Mouse (Mus musculus) spleen, adult 2 months (tissue): ENCODE results near the gene Spp2. TPM values are rescaled to one million over a fixed set of nuclear protein-coding genes. Genes with fewer than 3 reads are reported as not detected.
A peak's percentile ranks its signal among the peaks of the same experiment; 100 is the strongest.

Experiments used
- DNase-seq, 2 experiments: peaks; one replicate each; pipeline versions ENCODE4 v3.0.0 to v3.0.0-alpha.2; 2012 to 2021; ENCODE audit warnings: low spot score in 2 of 2, low read depth in 1 of 2
- H3K27ac ChIP-seq: fragments of 200-500 bp; 2 replicates; pipeline ENCODE4 v1.5.1; 2012; ENCODE audit warnings: low read length, inconsistent platforms; ENCODE audit not compliant: insufficient read depth
- H3K27me3 ChIP-seq: fragments of 200-500 bp; 2 replicates; pipeline ENCODE4 v1.6.1; 2012; ENCODE audit warnings: mild to moderate bottlenecking, moderate library complexity, low read length, inconsistent platforms; ENCODE audit not compliant: control insufficient read depth, insufficient read depth
- H3K36me3 ChIP-seq: fragments of 200-500 bp; 2 replicates; pipeline ENCODE4 v1.6.1; 2012; ENCODE audit warnings: mild to moderate bottlenecking, low read length, inconsistent platforms; ENCODE audit not compliant: control insufficient read depth, insufficient read depth
- H3K4me1 ChIP-seq: fragments of 200-500 bp; 2 replicates; pipeline ENCODE4 v1.6.1; 2011; ENCODE audit warnings: inconsistent platforms; ENCODE audit not compliant: control insufficient read depth, insufficient read depth, insufficient read length
- H3K4me3 ChIP-seq: fragments of 200-500 bp; 2 replicates; pipeline ENCODE4 v1.5.1; 2011; ENCODE audit warnings: mild to moderate bottlenecking, inconsistent platforms; ENCODE audit not compliant: insufficient read depth, insufficient read length; ENCODE audit errors: extremely low read depth
- CTCF ChIP-seq: fragments of 200-500 bp; IDR thresholded peaks from 2 replicates; pipeline ENCODE4 v1.5.1; 2011; ENCODE audit warnings: mild to moderate bottlenecking, inconsistent platforms; ENCODE audit not compliant: insufficient read depth, insufficient read length, insufficient replicate concordance; ENCODE audit errors: extremely low read depth
- POLR2A ChIP-seq: fragments of 200-500 bp; IDR thresholded peaks from 2 replicates; pipeline ENCODE4 v1.6.1; 2011; ENCODE audit warnings: low read depth, low read length, inconsistent platforms
- WGBS: fragments of 180-500 bp; shearing (Covaris S2); methylation state at CpG from one replicate; pipeline ENCODE4 v1.1.7; 2018; 5-methylcytosine and 5-hydroxymethylcytosine counted together
- polyA plus RNA-seq: library from polyadenylated mRNA; depleted of rRNA; stranded (reverse); fragments of >200 nt; gene quantifications from 2 replicates; pipeline ENCODE4 v1.2.3, GENCODE M21; 2012

Spp2 gene
- polyA plus RNA-seq, 1 experiment: 0.37 TPM

GRCm38 (mm10) chr1:88422846-88423395 is 16.2 kb downstream of the Spp2 start:
- H3K27me3 ChIP-seq: no peaks in the 10 kb centered on the region
- H3K4me1 ChIP-seq: no peaks in the 10 kb centered on the region
- no peak for DNase-seq
- H3K27ac ChIP-seq: no peak overlapping the region
- TF ChIP-seq POLR2A: no peak
- no peak for TF ChIP-seq CTCF
- no peaks in the 10 kb centered on the region for H3K36me3 ChIP-seq
- 76% methylated on average over 7 of the region's 7 CpGs for WGBS
- H3K4me3 ChIP-seq: no peak overlapping the region

- WGBS: 27% methylated on average over 8 of the region's 8 CpGs
- H3K27ac ChIP-seq: no peak overlapping the region
- H3K27me3 ChIP-seq: no peaks in the 10 kb centered on the region
- TF ChIP-seq POLR2A: no peak
- peak; percentile 85; the same call in 1 of the 2 replicates for TF ChIP-seq CTCF
- H3K4me3 ChIP-seq: no peak overlapping the region
- no peaks in the 10 kb centered on the region for H3K4me1 ChIP-seq
- DNase-seq: peak; percentile 30 to 61
- no peaks in the 10 kb centered on the region for H3K36me3 ChIP-seq
Observed at GRCm38 (mm10) chr1:88424602-88425252, 18.0 kb downstream of the Spp2 start.

- Histone ChIP-seq H3K27me3 (no peaks in the 10 kb centered on the region), H3K4me3 (no peak overlapping the region), H3K4me1 (no peaks in the 10 kb centered on the region), H3K36me3 (no peaks in the 10 kb centered on the region), H3K27ac (no peak overlapping the region)
- 85% methylated on average over 11 of the region's 11 CpGs for WGBS
- TF ChIP-seq POLR2A: no peak
- TF ChIP-seq CTCF: no peak
- DNase-seq: no peak
Observed at GRCm38 (mm10) chr1:88427987-88428741, 21.4 kb downstream of the Spp2 start.

GRCm38 (mm10) chr1:88429413-88429812 is 22.7 kb downstream of the Spp2 start:
- no peak overlapping the region for H3K4me3 ChIP-seq
- H3K4me1 ChIP-seq: no peaks in the 10 kb centered on the region; the same call in 1 of the 2 replicates
- DNase-seq: no peak
- WGBS: 36% methylated on average over 1 of the region's 1 CpGs
- no peaks in the 10 kb centered on the region for H3K27me3 ChIP-seq
- no peak overlapping the region for H3K27ac ChIP-seq
- H3K36me3 ChIP-seq: no peaks in the 10 kb centered on the region
- no peak for TF ChIP-seq POLR2A
- TF ChIP-seq CTCF: no peak

- Histone ChIP-seq H3K27me3 (no peaks in the 10 kb centered on the region), H3K27ac (no peak overlapping the region), H3K36me3 (no peaks in the 10 kb centered on the region), H3K4me3 (no peak overlapping the region), H3K4me1 (no peaks in the 10 kb centered on the region; the same call in 1 of the 2 replicates)
- no peak for TF ChIP-seq CTCF
- TF ChIP-seq POLR2A: no peak
- WGBS: 87% methylated on average over 4 of the region's 4 CpGs
- no peak for DNase-seq
Observed at GRCm38 (mm10) chr1:88431262-88431661, 24.5 kb downstream of the Spp2 start.

GRCm38 (mm10) chr1:88432601-88433000 is 25.8 kb downstream of the Spp2 start:
- Histone ChIP-seq H3K27ac (no peak overlapping the region), H3K36me3 (no peaks in the 10 kb centered on the region), H3K27me3 (no peaks in the 10 kb centered on the region), H3K4me3 (no peak overlapping the region), H3K4me1 (no peaks in the 10 kb centered on the region; the same call in 1 of the 2 replicates)
- no peak for TF ChIP-seq POLR2A
- TF ChIP-seq CTCF: no peak
- DNase-seq: no peak
- 63% methylated on average over 3 of the region's 3 CpGs for WGBS
